Mouse (Mus musculus): ENCODE results near the gene Capza1.

- no peak for TF ChIP-seq CTCF (IDR thresholded peaks at IDR 0.05; ENCODE audit: borderline replicate concordance, control insufficient read depth, extremely low read depth, insufficient read depth, low read length, poor library complexity)
- TF ChIP-seq POLR2A (IDR thresholded peaks at IDR 0.05; ENCODE audit: control insufficient read depth, extremely low read depth, insufficient read depth, low read length, poor library complexity), result no peak
Observed at GRCm38 (mm10) chr3:104818749-104819134, 45.6 kb downstream of the Capza1 start.
